Mouse (Mus musculus): ENCODE data around the gene Gm21900. TPM values are rescaled to one million over a fixed set of nuclear protein-coding genes. Genes with fewer than 3 reads are reported as not detected.
"Not testable (repeated sequence)": the region's sequence is repeated elsewhere in the genome, so short reads cannot be mapped to it uniquely, and the experiment has no call there.

The Gm21900 gene
- not detected in 2 replicates for polyA plus RNA-seq (2015; fragmentation: Nextera tagmentation; extraction: Ambion mirVana)

DNA sequence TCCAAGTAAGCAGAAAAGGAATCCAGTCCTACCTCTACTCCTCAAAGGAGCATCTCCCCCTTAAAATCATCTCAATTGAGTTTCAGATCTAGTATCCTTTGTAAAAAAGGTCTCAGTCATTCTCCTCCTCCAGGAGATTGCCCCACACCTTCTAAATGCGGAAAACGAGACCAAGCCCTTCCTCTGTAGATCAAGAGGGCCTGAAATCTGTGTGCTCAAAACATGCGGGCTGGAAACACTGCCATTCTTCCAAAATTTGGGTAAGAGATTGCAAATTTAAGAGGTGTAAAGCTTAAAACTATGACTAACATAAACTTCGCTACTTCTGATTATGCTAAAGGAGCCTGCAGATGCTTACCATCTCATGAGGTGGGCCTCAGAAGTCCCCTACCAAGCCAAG, at the start of gene Gm21900:
Gene Gm21900, plus strand, starts transcription at position 301 of the 400 bp plus-strand sequence.
- WGBS: 81% methylated on average over 2 of the region's 4 CpGs

DNA sequence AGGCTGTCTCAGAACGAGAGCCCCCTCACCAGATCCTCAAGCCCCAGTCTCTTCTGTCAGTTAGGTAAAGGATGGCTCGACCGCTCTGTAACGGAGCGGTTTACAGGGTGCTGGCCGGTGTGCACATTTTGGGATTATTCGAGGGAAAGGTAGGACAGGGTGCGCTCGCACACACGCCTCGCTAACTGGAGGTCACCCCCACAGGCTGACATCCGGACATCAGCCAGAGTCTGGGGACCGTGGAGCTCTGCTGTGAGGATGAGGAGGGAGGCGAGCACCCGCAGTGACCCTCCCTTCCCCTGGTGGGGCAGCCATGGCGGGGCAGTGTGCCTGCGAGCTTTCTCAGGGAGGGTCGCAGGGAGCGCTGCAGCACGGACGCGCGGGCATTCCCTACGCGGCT, 27.4 kb downstream of the Gm21900 start:
- 30% methylated on average over 9 of the region's 25 CpGs for WGBS
- H3K4me2 ChIP-seq; H3K27me3 ChIP-seq; H3K9ac ChIP-seq; H3K36me3 ChIP-seq; H3K4me1 ChIP-seq (replicated peaks); H3K27ac ChIP-seq (replicated peaks); ATAC-seq (ENCODE audit: low read depth); H3K4me3 ChIP-seq; H3K9me3 ChIP-seq: not testable (repeated sequence)

More for the DNA sequence above, at the start of gene Gm21900:
- not testable (repeated sequence) for H3K36me3 ChIP-seq; H3K9me3 ChIP-seq; H3K4me1 ChIP-seq (replicated peaks); H3K4me3 ChIP-seq; H3K27me3 ChIP-seq; H3K9ac ChIP-seq; H3K4me2 ChIP-seq; ATAC-seq (ENCODE audit: low read depth); H3K27ac ChIP-seq (replicated peaks)

Other genes starting within 250 kb of the Gm21900 start
- gene Gm28510, start 203.6 kb upstream of the Gm21900 start, polyA plus RNA-seq (2015; fragmentation: Nextera tagmentation; extraction: Ambion mirVana): not detected in 2 replicates
- not detected in 2 replicates for gene Gm20737, start 80.3 kb upstream of the Gm21900 start, polyA plus RNA-seq (2015; fragmentation: Nextera tagmentation; extraction: Ambion mirVana)
- gene Gm21775, start 62.9 kb upstream of the Gm21900 start, polyA plus RNA-seq (2015; fragmentation: Nextera tagmentation; extraction: Ambion mirVana): not detected in 2 replicates
- gene Gm20777, start 136.1 kb downstream of the Gm21900 start, polyA plus RNA-seq (2015; fragmentation: Nextera tagmentation; extraction: Ambion mirVana): not detected in 2 replicates